Mouse (Mus musculus): ENCODE measurements around the gene Abhd17c. TPM values are rescaled to one million over a fixed set of nuclear protein-coding genes. Genes with fewer than 3 reads are reported as not detected.
"Not testable (repeated sequence)": the region's sequence is repeated elsewhere in the genome, so short reads cannot be mapped to it uniquely, and the experiment has no call there.

The Abhd17c gene
- polyA plus RNA-seq (2015; fragmentation: Nextera tagmentation; extraction: Ambion mirVana) = 12.5 and 15.1 TPM in 2 replicates

- Histone ChIP-seq H3K27ac (ENCODE audit: low read length) (peak within 1 kb of the TSS; percentile 96), H3K4me1 (ENCODE audit: control insufficient read depth, insufficient read depth, low read length) (peaks cover 30% of the 10 kb centered on the region), H3K36me3 (ENCODE audit: control insufficient read depth, insufficient read depth, low read length) (no peaks in the 10 kb centered on the region), H3K9me3 (ENCODE audit: control insufficient read depth, low read length) (no peaks in the 10 kb centered on the region), H3K4me3 (ENCODE audit: low read length) (peak within 1 kb of the TSS; percentile 94), H3K27me3 (replicated peaks; ENCODE audit: control insufficient read depth, insufficient read depth, low read length) (no peaks in the 10 kb centered on the region), H3K4me2 (ENCODE audit: low read depth, low read length) (peak within 1 kb of the TSS; percentile 68), H3K9ac (ENCODE audit: low read depth, low read length) (peak within 1 kb of the TSS; percentile 97)
- ATAC-seq = peak; percentile 47
- under 1% methylated on average over 103 of the region's 109 CpGs for WGBS
Measured at GRCm38 (mm10) chr7:84151001-84151959, at the start of gene Abhd17c. Gene Abhd17c, minus strand, starts transcription at chr7:84151893.

- Histone ChIP-seq H3K27ac (ENCODE audit: low read length) (no peak overlapping the region), H3K4me2 (ENCODE audit: low read depth, low read length) (no peak overlapping the region), H3K4me1 (ENCODE audit: control insufficient read depth, insufficient read depth, low read length) (no peaks in the 10 kb centered on the region), H3K9me3 (ENCODE audit: control insufficient read depth, low read length) (no peaks in the 10 kb centered on the region), H3K27me3 (replicated peaks; ENCODE audit: control insufficient read depth, insufficient read depth, low read length) (no peaks in the 10 kb centered on the region), H3K9ac (ENCODE audit: low read depth, low read length) (no peak overlapping the region), H3K36me3 (ENCODE audit: control insufficient read depth, insufficient read depth, low read length) (no peaks in the 10 kb centered on the region), H3K4me3 (ENCODE audit: low read length) (no peak overlapping the region)
- no peak for ATAC-seq
- WGBS = 90% methylated on average over 6 of the region's 6 CpGs
Measured at GRCm38 (mm10) chr7:84197208-84197860, 45.6 kb upstream of the Abhd17c start.

- no peak overlapping the region for H3K27ac ChIP-seq (ENCODE audit: low read length)
- H3K4me2 ChIP-seq (ENCODE audit: low read depth, low read length) = no peak overlapping the region
- WGBS = 62% methylated on average over 6 of the region's 6 CpGs
- no peak overlapping the region for H3K4me3 ChIP-seq (ENCODE audit: low read length)
- H3K9ac ChIP-seq (ENCODE audit: low read depth, low read length) = no peak overlapping the region
- H3K9me3 ChIP-seq (ENCODE audit: control insufficient read depth, low read length) = no peaks in the 10 kb centered on the region
- H3K27me3 ChIP-seq (replicated peaks; ENCODE audit: control insufficient read depth, insufficient read depth, low read length) = no peaks in the 10 kb centered on the region
- H3K4me1 ChIP-seq (ENCODE audit: control insufficient read depth, insufficient read depth, low read length) = no peaks in the 10 kb centered on the region
- no peak for ATAC-seq
- H3K36me3 ChIP-seq (ENCODE audit: control insufficient read depth, insufficient read depth, low read length) = no peaks in the 10 kb centered on the region
Measured at GRCm38 (mm10) chr7:84196221-84196620, 44.5 kb upstream of the Abhd17c start.

GRCm38 (mm10) chr7:84192256-84192655, 40.6 kb upstream of the Abhd17c start:
- WGBS = 91% methylated on average over 3 of the region's 3 CpGs
- H3K9me3 ChIP-seq (ENCODE audit: control insufficient read depth, low read length) = no peaks in the 10 kb centered on the region
- H3K4me2 ChIP-seq (ENCODE audit: low read depth, low read length) = no peak overlapping the region
- no peak for ATAC-seq
- no peak overlapping the region for H3K4me3 ChIP-seq (ENCODE audit: low read length)
- H3K27ac ChIP-seq (ENCODE audit: low read length) = no peak overlapping the region
- no peaks in the 10 kb centered on the region for H3K36me3 ChIP-seq (ENCODE audit: control insufficient read depth, insufficient read depth, low read length)
- H3K4me1 ChIP-seq (ENCODE audit: control insufficient read depth, insufficient read depth, low read length) = no peaks in the 10 kb centered on the region
- H3K27me3 ChIP-seq (replicated peaks; ENCODE audit: control insufficient read depth, insufficient read depth, low read length) = no peaks in the 10 kb centered on the region
- no peak overlapping the region for H3K9ac ChIP-seq (ENCODE audit: low read depth, low read length)

GRCm38 (mm10) chr7:84191476-84191875, 39.8 kb upstream of the Abhd17c start:
- Histone ChIP-seq H3K36me3 (ENCODE audit: control insufficient read depth, insufficient read depth, low read length) (no peaks in the 10 kb centered on the region), H3K4me1 (ENCODE audit: control insufficient read depth, insufficient read depth, low read length) (no peaks in the 10 kb centered on the region), H3K4me2 (ENCODE audit: low read depth, low read length) (no peak overlapping the region), H3K4me3 (ENCODE audit: low read length) (no peak overlapping the region), H3K27ac (ENCODE audit: low read length) (no peak overlapping the region), H3K27me3 (replicated peaks; ENCODE audit: control insufficient read depth, insufficient read depth, low read length) (no peaks in the 10 kb centered on the region), H3K9ac (ENCODE audit: low read depth, low read length) (no peak overlapping the region), H3K9me3 (ENCODE audit: control insufficient read depth, low read length) (no peaks in the 10 kb centered on the region)
- ATAC-seq = no peak
- 92% methylated on average over 2 of the region's 2 CpGs for WGBS

- ATAC-seq = peak; percentile 44
- WGBS = 53% methylated on average over 5 of the region's 5 CpGs
- no peaks in the 10 kb centered on the region for H3K27me3 ChIP-seq (replicated peaks; ENCODE audit: control insufficient read depth, insufficient read depth, low read length)
Measured at GRCm38 (mm10) chr7:84188196-84188595, 36.5 kb upstream of the Abhd17c start.

GRCm38 (mm10) chr7:84185196-84185595, 33.5 kb upstream of the Abhd17c start:
- Histone ChIP-seq H3K9ac (ENCODE audit: low read depth, low read length) (no peak overlapping the region), H3K4me2 (ENCODE audit: low read depth, low read length) (no peak overlapping the region), H3K9me3 (ENCODE audit: control insufficient read depth, low read length) (no peaks in the 10 kb centered on the region), H3K4me3 (ENCODE audit: low read length) (no peak overlapping the region), H3K27me3 (replicated peaks; ENCODE audit: control insufficient read depth, insufficient read depth, low read length) (no peaks in the 10 kb centered on the region), H3K36me3 (ENCODE audit: control insufficient read depth, insufficient read depth, low read length) (no peaks in the 10 kb centered on the region), H3K4me1 (ENCODE audit: control insufficient read depth, insufficient read depth, low read length) (no peaks in the 10 kb centered on the region), H3K27ac (ENCODE audit: low read length) (no peak overlapping the region)
- 88% methylated on average over 4 of the region's 4 CpGs for WGBS
- ATAC-seq = no peak

More at GRCm38 (mm10) chr7:84188196-84188595, 36.5 kb upstream of the Abhd17c start:
- Histone ChIP-seq H3K4me1 (ENCODE audit: control insufficient read depth, insufficient read depth, low read length) (no peaks in the 10 kb centered on the region), H3K4me2 (ENCODE audit: low read depth, low read length) (no peak overlapping the region), H3K36me3 (ENCODE audit: control insufficient read depth, insufficient read depth, low read length) (no peaks in the 10 kb centered on the region), H3K9ac (ENCODE audit: low read depth, low read length) (no peak overlapping the region), H3K4me3 (ENCODE audit: low read length) (no peak overlapping the region), H3K27ac (ENCODE audit: low read length) (no peak overlapping the region), H3K9me3 (ENCODE audit: control insufficient read depth, low read length) (no peaks in the 10 kb centered on the region)

- no peaks in the 10 kb centered on the region for H3K27me3 ChIP-seq (replicated peaks; ENCODE audit: control insufficient read depth, insufficient read depth, low read length)
- H3K4me2 ChIP-seq (ENCODE audit: low read depth, low read length) = no peak overlapping the region
- H3K9ac ChIP-seq (ENCODE audit: low read depth, low read length) = no peak overlapping the region
- H3K4me1 ChIP-seq (ENCODE audit: control insufficient read depth, insufficient read depth, low read length) = no peaks in the 10 kb centered on the region
- no peak overlapping the region for H3K27ac ChIP-seq (ENCODE audit: low read length)
- no peaks in the 10 kb centered on the region for H3K36me3 ChIP-seq (ENCODE audit: control insufficient read depth, insufficient read depth, low read length)
- ATAC-seq = no peak
- WGBS = 63% methylated on average over 3 of the region's 3 CpGs
- H3K4me3 ChIP-seq (ENCODE audit: low read length) = no peak overlapping the region
- H3K9me3 ChIP-seq (ENCODE audit: control insufficient read depth, low read length) = no peaks in the 10 kb centered on the region
Measured at GRCm38 (mm10) chr7:84184703-84185102, 33.0 kb upstream of the Abhd17c start.

- H3K36me3 ChIP-seq (ENCODE audit: control insufficient read depth, insufficient read depth, low read length); H3K9me3 ChIP-seq (ENCODE audit: control insufficient read depth, low read length); H3K9ac ChIP-seq (ENCODE audit: low read depth, low read length); H3K4me2 ChIP-seq (ENCODE audit: low read depth, low read length); H3K4me1 ChIP-seq (ENCODE audit: control insufficient read depth, insufficient read depth, low read length); H3K4me3 ChIP-seq (ENCODE audit: low read length); H3K27me3 ChIP-seq (replicated peaks; ENCODE audit: control insufficient read depth, insufficient read depth, low read length): not testable (repeated sequence)
- 63% methylated on average over 2 of the region's 2 CpGs for WGBS
- ATAC-seq = peak; percentile 88
- peak overlapping the region; percentile 39; the same call in 1 of the 2 replicates for H3K27ac ChIP-seq (ENCODE audit: low read length)
Measured at GRCm38 (mm10) chr7:84178809-84179208, 27.1 kb upstream of the Abhd17c start.
